9 mouse cellular contexts compared by ENCODE assay signal in genomic region chr16:91541573-91542081, GRCm38 (mm10). TPM values are rescaled to one million over a fixed set of nuclear protein-coding genes. Genes with fewer than 3 reads are reported as not detected.
DNase-seq lines count a peak whose midpoint lies in the region; ATAC-seq and TF ChIP-seq lines count a peak whose summit lies in the region.
"Had no signal": no experiment of that assay in that cellular context is flagged by ENCODE, and none has a peak within 500 bp of the region (broad histone marks: within the 10 kb centered on the region; RNA-seq: fewer than 3 reads in every experiment).

No protein-coding gene starts in this region.

- TF ChIP-seq CTCF in lung, embryonic 14.5 days (IDR thresholded peaks at IDR 0.05; ENCODE audit: low read depth): no peak
- TF ChIP-seq CTCF in midbrain, postnatal 0 days (IDR thresholded peaks at IDR 0.05): no peak

- no peaks in the 10 kb centered on the region for H3K36me3 ChIP-seq in lung, embryonic 14.5 days (ENCODE audit: insufficient read depth)
- H3K36me3 ChIP-seq in forebrain, embryonic 12.5 days (replicated peaks): no peaks in the 10 kb centered on the region
- no peaks in the 10 kb centered on the region for H3K36me3 ChIP-seq in midbrain, postnatal 0 days (ENCODE audit: insufficient read depth, low read length)

- no peak for ATAC-seq in lung, embryonic 14.5 days (ENCODE audit: insufficient read depth)
- ATAC-seq in forebrain, embryonic 12.5 days (ENCODE audit: low FRiP score): 0 out of 2 replicates have a peak, but pooled peaks have one; percentile 33
- ATAC-seq in midbrain, postnatal 0 days (ENCODE audit: low FRiP score): peak; percentile 84

- WGBS in lung, embryonic 14.5 days: 32% methylated on average over 10 of the region's 10 CpGs
- 38% methylated on average over 10 of the region's 10 CpGs for WGBS in forebrain, embryonic 12.5 days
- 36% methylated on average over 10 of the region's 10 CpGs for WGBS in midbrain, postnatal 0 days

- H3K4me3 ChIP-seq in lung, embryonic 14.5 days (ENCODE audit: low read depth, low read length): no peak overlapping the region
- H3K4me3 ChIP-seq in forebrain, embryonic 12.5 days (replicated peaks): no peak overlapping the region; the same call in 1 of the 2 replicates
- no peak overlapping the region for H3K4me3 ChIP-seq in midbrain, postnatal 0 days (ENCODE audit: low read depth, low read length)

- H3K9ac ChIP-seq in lung, embryonic 14.5 days: no peak overlapping the region
- H3K9ac ChIP-seq in forebrain, embryonic 12.5 days: 0 out of 2 replicates have a peak overlapping the region, but pooled peaks have one; percentile 34
- H3K9ac ChIP-seq in midbrain, postnatal 0 days (replicated peaks; ENCODE audit: low read length, poor library complexity, severe bottlenecking): 0 out of 2 replicates have a peak overlapping the region, but pooled peaks have one; percentile 13

- H3K27ac ChIP-seq in lung, embryonic 14.5 days (ENCODE audit: low read depth): no peak overlapping the region
- H3K27ac ChIP-seq in forebrain, embryonic 12.5 days: no peak overlapping the region
- 0 out of 2 replicates have a peak overlapping the region, but pooled peaks have one; percentile 3 for H3K27ac ChIP-seq in midbrain, postnatal 0 days (ENCODE audit: low read depth, low read length)
- H3K27ac ChIP-seq: macrophage had no signal

- peak; percentile 55 for DNase-seq in lung, embryonic 14.5 days
- DNase-seq in lung, postnatal 36 days: no peak
- DNase-seq in layer of hippocampus, adult 8-10 months (ENCODE audit: low spot score in 2 of 2): peak; percentile 63 to 64
- peak; percentile 48 for DNase-seq in midbrain, postnatal 0 days (ENCODE audit: low spot score)
- no peak for DNase-seq in testis, postnatal 10 days (ENCODE audit: low spot score)
- no peak for DNase-seq in urinary bladder, adult 18-20 months (ENCODE audit: low spot score in 2 of 2)
- no peak for DNase-seq in B cell, adult 2 months

- H3K4me2 ChIP-seq in lung, embryonic 14.5 days: peak overlapping the region; percentile 36
- peak overlapping the region; percentile 42 for H3K4me2 ChIP-seq in forebrain, embryonic 12.5 days
- H3K4me2 ChIP-seq in midbrain, postnatal 0 days (ENCODE audit: low read depth, low read length, poor library complexity, severe bottlenecking): peak overlapping the region; percentile 24; the same call in 1 of the 2 replicates

- no peaks in the 10 kb centered on the region for H3K9me3 ChIP-seq in lung, embryonic 14.5 days (ENCODE audit: low read depth, low read length)
- H3K9me3 ChIP-seq in forebrain, embryonic 12.5 days: no peaks in the 10 kb centered on the region
- H3K9me3 ChIP-seq in midbrain, postnatal 0 days (ENCODE audit: low read length): no peaks in the 10 kb centered on the region

- H3K27me3 ChIP-seq in lung, embryonic 14.5 days (ENCODE audit: insufficient read depth, low read length): no peaks in the 10 kb centered on the region
- peaks cover 11% of the 10 kb centered on the region; the same call in 1 of the 2 replicates for H3K27me3 ChIP-seq in forebrain, embryonic 12.5 days
- no peaks in the 10 kb centered on the region for H3K27me3 ChIP-seq in midbrain, postnatal 0 days (ENCODE audit: insufficient read depth, low read length)

- H3K4me1 ChIP-seq in lung, embryonic 14.5 days (ENCODE audit: insufficient read depth): peaks cover 12% of the 10 kb centered on the region
- H3K4me1 ChIP-seq in forebrain, embryonic 12.5 days: peaks cover 4% of the 10 kb centered on the region
- no peaks in the 10 kb centered on the region for H3K4me1 ChIP-seq in midbrain, postnatal 0 days (ENCODE audit: insufficient read depth, low read length)

RNA-seq across cellular contexts. Expression of gene Ifngr2, which starts 5.2 kb away (rescaled TPM):
- 47.7 and 52.1 TPM in 2 replicates for polyA plus RNA-seq in lung, embryonic 14.5 days (2014; fragmentation: Nextera tagmentation; extraction: Ambion mirVana)
- 27.9 and 31.9 TPM in 2 replicates for polyA plus RNA-seq in forebrain, embryonic 12.5 days (2016; fragmentation: Nextera tagmentation; extraction: Ambion mirVana)
- total RNA-seq in layer of hippocampus, adult 8-10 months (2022): 10 to 100 TPM; 38.9 to 52.7 (median 46.3) TPM
- total RNA-seq in midbrain, postnatal 0 days (2014; rRNA removed): 59.3 and 75.1 TPM in 2 replicates
- 140 and 141 TPM in 2 replicates for polyA plus RNA-seq in midbrain, postnatal 0 days (2015; fragmentation: Nextera tagmentation; extraction: Ambion mirVana)

RNA-seq across cellular contexts. Expression of gene Tmem50b, which starts 56.0 kb away (rescaled TPM):
- 33.1 and 37.2 TPM in 2 replicates for polyA plus RNA-seq in lung, embryonic 14.5 days (2014; fragmentation: Nextera tagmentation; extraction: Ambion mirVana)
- 38.7 and 41.2 TPM in 2 replicates for polyA plus RNA-seq in forebrain, embryonic 12.5 days (2016; fragmentation: Nextera tagmentation; extraction: Ambion mirVana)
- total RNA-seq in layer of hippocampus, adult 8-10 months (2022): 100 to 1,000 TPM in 2 of 4 experiments, 10 to 100 TPM in 2; 78.8 to 108 (median 89.8) TPM
- 78.2 and 83.9 TPM in 2 replicates for total RNA-seq in midbrain, postnatal 0 days (2014; rRNA removed)
- polyA plus RNA-seq in midbrain, postnatal 0 days (2015; fragmentation: Nextera tagmentation; extraction: Ambion mirVana): 103 and 107 TPM in 2 replicates

RNA-seq across cellular contexts. Expression of gene Ifnar1, which starts 56.6 kb away (rescaled TPM):
- polyA plus RNA-seq in lung, embryonic 14.5 days (2014; fragmentation: Nextera tagmentation; extraction: Ambion mirVana): 73.3 and 73.6 TPM in 2 replicates
- 54.7 and 57.7 TPM in 2 replicates for polyA plus RNA-seq in forebrain, embryonic 12.5 days (2016; fragmentation: Nextera tagmentation; extraction: Ambion mirVana)
- total RNA-seq in layer of hippocampus, adult 8-10 months (2022): 10 to 100 TPM; 44.9 to 54.0 (median 48.4) TPM
- total RNA-seq in midbrain, postnatal 0 days (2014; rRNA removed): 61.1 and 78.9 TPM in 2 replicates
- polyA plus RNA-seq in midbrain, postnatal 0 days (2015; fragmentation: Nextera tagmentation; extraction: Ambion mirVana): 30.9 and 32.4 TPM in 2 replicates

Comparison
In these comparisons a context has a peak if more than half of its experiments do, and no peak if none do; other contexts are left out.
1. DNase-seq: peak in lung, embryonic 14.5 days (single experiment), layer of hippocampus, adult 8-10 months (2 of 2) and midbrain, postnatal 0 days (single experiment); none in lung, postnatal 36 days (single experiment), testis, postnatal 10 days (single experiment), urinary bladder, adult 18-20 months (0 of 2) and B cell, adult 2 months (0 of 2).
2. Peak in every context shown above with its lines, with median percentiles within 50 percentile points of each other: H3K4me2 ChIP-seq.